Mouse (Mus musculus) stomach, postnatal 0 days (tissue): ENCODE data around the gene Eif4e3. TPM values are rescaled to one million over a fixed set of nuclear protein-coding genes. Genes with fewer than 3 reads are reported as not detected.

Experiments used
- ATAC-seq: fragments of 200-750 bp; cut with Nextera tagmentation; 2 replicates; pipeline ENCODE4 v1.8.0; 2017; ENCODE audit not compliant: low FRiP score, low TSS enrichment
- DNase-seq: peaks from one replicate; pipeline ENCODE4 v3.0.0-alpha.2; 2016; ENCODE audit warnings: low spot score
- H3K27ac ChIP-seq: fragments of 300-500 bp; sonication (generic); replicated peaks from 2 replicates; pipeline ENCODE4 v1.5.1; 2014; ENCODE audit warnings: mild to moderate bottlenecking, control low read depth
- H3K27me3 ChIP-seq: fragments of 300-500 bp; sonication (generic); 2 replicates; pipeline ENCODE4 v1.6.1; 2014; ENCODE audit warnings: low read length; ENCODE audit not compliant: control insufficient read depth, insufficient read depth
- H3K36me3 ChIP-seq: fragments of 300-500 bp; sonication (generic); 2 replicates; pipeline ENCODE4 v1.6.1; 2014; ENCODE audit warnings: low read length, mixed read lengths; ENCODE audit not compliant: control insufficient read depth, insufficient read depth
- H3K4me1 ChIP-seq: fragments of 300-500 bp; sonication (generic); replicated peaks from 2 replicates; pipeline ENCODE4 v1.6.1; 2014; ENCODE audit warnings: antibody characterized with exemption; ENCODE audit not compliant: control insufficient read depth, insufficient read depth
- H3K4me2 ChIP-seq: fragments of 300-500 bp; sonication (generic); replicated peaks from 2 replicates; pipeline ENCODE4 v1.6.1; 2014; ENCODE audit warnings: low read depth, mild to moderate bottlenecking, control low read depth, moderate library complexity
- H3K4me3 ChIP-seq: fragments of 300-500 bp; sonication (generic); 2 replicates; pipeline ENCODE4 v1.5.1; 2014; ENCODE audit warnings: low read depth, low read length, control low read depth
- H3K9ac ChIP-seq: fragments of 300-500 bp; sonication (generic); 2 replicates; pipeline ENCODE4 v1.6.1; 2014; ENCODE audit warnings: mild to moderate bottlenecking, low read length, control low read depth, mixed read lengths
- H3K9me3 ChIP-seq: fragments of 300-500 bp; sonication (generic); 2 replicates; pipeline ENCODE4 v1.6.1; 2016; ENCODE audit warnings: low read length; ENCODE audit not compliant: control insufficient read depth
- CTCF ChIP-seq: IDR thresholded peaks from 2 replicates; pipeline ENCODE4 v1.5.1; 2016; ENCODE audit warnings: antibody characterized with exemption, low read depth, mild to moderate bottlenecking, moderate library complexity
- EP300 ChIP-seq: optimal IDR thresholded peaks from 2 replicates; pipeline ENCODE3; 2016; ENCODE audit warnings: antibody characterized with exemption
- WGBS: fragments of 180-500 bp; shearing (Covaris S2); extraction: QIAGEN DNeasy Blood & Tissue Kit; methylation state at CpG from one replicate; pipeline ENCODE4 v1.1.7; 2014; 5-methylcytosine and 5-hydroxymethylcytosine counted together
- polyA plus RNA-seq: library from polyadenylated mRNA; unstranded; fragments of >200 nt; fragmentation: Nextera tagmentation; extraction: Ambion mirVana; gene quantifications from 2 replicates; pipeline ENCODE4 v1.2.1, GENCODE M21; 2015

The Eif4e3 gene
- polyA plus RNA-seq, 1 experiment from 2014 or later, result 7.8 TPM

GRCm38 (mm10) chr6:99669481-99670325 lies 3.1 kb upstream of the Eif4e3 start:
- ATAC-seq, result no peak
- no peak for TF ChIP-seq CTCF
- no peak for TF ChIP-seq EP300
- Histone ChIP-seq H3K9me3 (no peaks in the 10 kb centered on the region), H3K4me1 (no peaks in the 10 kb centered on the region; the same call in 1 of the 2 replicates), H3K27me3 (no peaks in the 10 kb centered on the region), H3K9ac (no peak overlapping the region), H3K4me2 (no peak overlapping the region), H3K36me3 (no peaks in the 10 kb centered on the region), H3K4me3 (no peak overlapping the region), H3K27ac (no peak overlapping the region)
- no peak for DNase-seq
- 59% methylated on average over 5 of the region's 5 CpGs for WGBS

DNA sequence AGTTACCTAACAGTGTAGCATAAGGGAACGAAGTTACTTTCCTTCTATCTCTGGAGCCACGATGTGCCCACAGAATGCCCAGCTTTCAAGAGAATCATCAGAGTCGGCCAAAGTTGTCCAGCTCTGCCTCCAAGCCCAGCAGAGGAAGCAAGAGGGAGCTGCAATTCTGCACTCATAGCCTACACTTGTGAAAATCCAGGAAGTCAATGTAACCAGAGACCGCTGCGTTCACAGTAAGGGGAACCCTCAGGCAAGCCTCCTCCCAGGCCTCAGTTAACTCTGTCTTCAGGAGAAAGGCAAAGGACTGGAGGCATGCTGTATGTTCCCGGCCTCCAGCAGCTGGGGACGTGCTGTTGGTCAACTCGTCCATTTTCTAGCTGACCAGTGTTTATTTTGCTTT lies 719 bp upstream of the Eif4e3 start:
- Histone ChIP-seq H3K4me2 (peak overlapping the region; percentile 91; the same call in 1 of the 2 replicates), H3K9me3 (no peaks in the 10 kb centered on the region), H3K4me1 (no peaks in the 10 kb centered on the region; the same call in 1 of the 2 replicates), H3K27ac (peak overlapping the region; percentile 78; the same call in 1 of the 2 replicates), H3K36me3 (no peaks in the 10 kb centered on the region), H3K27me3 (no peaks in the 10 kb centered on the region), H3K4me3 (peak overlapping the region; percentile 85), H3K9ac (no peak overlapping the region; the same call in 1 of the 2 replicates)
- ATAC-seq, result no peak
- WGBS, result 43% methylated on average over 8 of the region's 8 CpGs
- no peak for DNase-seq
- TF ChIP-seq CTCF (0 out of 2 replicates have a peak, but pooled peaks have one; percentile 17), EP300 (no peak)

DNA sequence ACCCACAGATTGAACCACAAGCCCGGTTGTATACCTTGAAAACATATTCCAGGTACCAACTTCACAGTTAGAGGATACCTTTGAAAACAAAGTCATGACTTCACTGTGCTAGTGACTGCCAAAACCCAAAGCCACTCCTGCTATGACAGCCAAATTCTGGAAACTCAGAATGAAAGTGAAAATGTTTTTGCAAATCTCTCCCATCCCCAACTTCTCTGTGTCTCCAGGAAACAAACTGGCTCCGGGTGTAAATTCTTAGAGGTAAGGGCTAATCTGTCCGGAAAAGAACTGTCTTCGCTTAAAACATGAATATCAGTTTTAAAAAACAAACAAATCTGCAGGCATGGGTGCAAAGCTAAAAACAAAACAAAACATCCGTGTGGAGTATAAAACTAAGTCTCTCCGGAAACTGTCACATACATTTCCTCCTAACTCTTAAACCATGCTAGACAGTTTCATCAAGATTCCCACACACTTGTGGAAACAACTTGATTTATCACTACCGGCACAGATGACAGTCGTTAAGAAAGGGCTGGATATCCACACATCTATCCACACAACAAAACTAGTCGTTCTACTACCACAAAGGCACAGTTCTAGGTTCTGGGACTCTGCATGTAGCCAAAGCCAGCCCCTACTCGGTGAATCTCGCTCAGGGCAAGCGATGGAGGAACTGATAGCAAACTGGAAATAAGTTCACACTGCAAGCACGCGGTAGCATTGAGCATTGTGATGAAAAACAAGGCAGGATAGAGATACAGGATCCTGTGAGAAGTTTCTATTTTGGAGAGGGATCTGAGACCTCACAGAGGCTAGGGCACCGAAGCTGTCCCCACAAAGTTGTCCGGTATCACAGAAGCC lies 884 bp downstream of the Eif4e3 start:
- H3K9me3 ChIP-seq, result no peaks in the 10 kb centered on the region
- H3K4me3 ChIP-seq, result peak overlapping the region; percentile 85
- DNase-seq, result no peak
- H3K36me3 ChIP-seq, result no peaks in the 10 kb centered on the region
- no peaks in the 10 kb centered on the region for H3K27me3 ChIP-seq
- TF ChIP-seq EP300 (no peak), CTCF (no peak)
- H3K27ac ChIP-seq, result peak overlapping the region; percentile 78
- H3K4me2 ChIP-seq, result peak overlapping the region; percentile 91
- WGBS, result 23% methylated on average over 16 of the region's 16 CpGs
- no peaks in the 10 kb centered on the region; the same call in 1 of the 2 replicates for H3K4me1 ChIP-seq
- ATAC-seq, result no peak
- H3K9ac ChIP-seq, result peak overlapping the region; percentile 77

GRCm38 (mm10) chr6:99663232-99663631 lies 3.3 kb downstream of the Eif4e3 start:
- no peak overlapping the region for H3K4me3 ChIP-seq
- WGBS, result 66% methylated on average over 8 of the region's 8 CpGs

DNA sequence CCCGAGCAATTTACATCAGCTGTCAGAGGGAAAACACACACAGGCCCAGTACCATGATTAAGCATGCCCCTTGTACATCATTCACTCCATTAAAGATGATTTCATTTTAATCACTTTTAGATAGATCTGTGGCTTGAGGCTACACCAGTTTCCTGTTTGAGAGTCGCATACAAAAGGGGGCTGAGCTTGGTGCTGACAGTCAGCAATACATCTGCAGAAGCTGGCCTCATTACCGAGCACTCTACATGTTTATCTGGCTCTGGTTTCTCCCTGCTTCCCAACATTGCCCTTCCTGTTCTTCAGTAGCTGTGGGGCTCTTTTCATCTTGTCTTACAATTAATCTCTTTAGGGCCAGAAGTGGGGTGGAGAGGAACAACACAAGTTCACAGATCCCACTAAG lies 6.1 kb downstream of the Eif4e3 start:
- ATAC-seq (no peak), DNase-seq (no peak)
- H3K4me3 ChIP-seq, result no peak overlapping the region
- H3K4me2 ChIP-seq, result no peak overlapping the region
- no peaks in the 10 kb centered on the region for H3K9me3 ChIP-seq
- H3K27me3 ChIP-seq, result no peaks in the 10 kb centered on the region
- no peaks in the 10 kb centered on the region; the same call in 1 of the 2 replicates for H3K4me1 ChIP-seq
- no peak overlapping the region for H3K9ac ChIP-seq
- no peak for TF ChIP-seq EP300
- no peak for TF ChIP-seq CTCF
- H3K36me3 ChIP-seq, result no peaks in the 10 kb centered on the region
- H3K27ac ChIP-seq, result no peak overlapping the region
- 34% methylated on average over 3 of the region's 3 CpGs for WGBS

More at GRCm38 (mm10) chr6:99663232-99663631, 3.3 kb downstream of the Eif4e3 start:
- Histone ChIP-seq H3K27ac (no peak overlapping the region), H3K36me3 (no peaks in the 10 kb centered on the region), H3K9ac (no peak overlapping the region), H3K27me3 (no peaks in the 10 kb centered on the region), H3K4me2 (no peak overlapping the region), H3K4me1 (no peaks in the 10 kb centered on the region; the same call in 1 of the 2 replicates), H3K9me3 (no peaks in the 10 kb centered on the region)
- no peak for DNase-seq
- TF ChIP-seq CTCF (no peak), EP300 (no peak)
- ATAC-seq, result no peak
